Mouse (Mus musculus): Measurements from ENCODE around the gene Thsd4. TPM values are rescaled to one million over a fixed set of nuclear protein-coding genes. Genes with fewer than 3 reads are reported as not detected.

The Thsd4 gene
- polyA plus RNA-seq, 1 experiment from 2014 or later: 30.5 TPM

DNA sequence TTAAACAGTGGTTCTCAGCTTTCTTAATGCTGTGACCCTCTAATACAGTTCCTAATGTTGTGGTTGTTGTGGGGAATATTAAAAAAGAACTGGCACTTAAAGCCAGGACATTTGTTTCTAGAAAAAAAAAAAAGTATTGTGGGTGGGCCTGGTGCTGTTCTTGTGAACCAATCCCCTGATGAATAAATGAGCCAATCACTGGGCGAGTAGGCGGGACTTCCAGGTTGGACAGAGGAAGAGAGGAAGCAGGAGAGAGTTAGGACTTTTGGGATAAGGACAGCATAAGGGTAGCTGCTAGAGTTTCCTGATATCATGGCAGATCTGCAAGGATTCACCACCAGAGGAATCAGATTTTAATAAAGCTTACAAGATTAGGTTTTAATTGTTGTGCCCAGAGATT is 249.9 kb downstream of the Thsd4 start:
- Histone ChIP-seq H3K4me3 (no peak overlapping the region), H3K9me3 (no peaks in the 10 kb centered on the region), H3K4me2 (replicated peaks) (no peak overlapping the region), H3K4me1 (peaks cover 13% of the 10 kb centered on the region; the same call in 1 of the 2 replicates), H3K36me3 (no peaks in the 10 kb centered on the region), H3K9ac (no peak overlapping the region), H3K27ac (no peak overlapping the region), H3K27me3 (no peaks in the 10 kb centered on the region)
- 82% methylated on average over 2 of the region's 2 CpGs for WGBS
- ATAC-seq (ENCODE audit: low FRiP score, low read depth): no peak

DNA sequence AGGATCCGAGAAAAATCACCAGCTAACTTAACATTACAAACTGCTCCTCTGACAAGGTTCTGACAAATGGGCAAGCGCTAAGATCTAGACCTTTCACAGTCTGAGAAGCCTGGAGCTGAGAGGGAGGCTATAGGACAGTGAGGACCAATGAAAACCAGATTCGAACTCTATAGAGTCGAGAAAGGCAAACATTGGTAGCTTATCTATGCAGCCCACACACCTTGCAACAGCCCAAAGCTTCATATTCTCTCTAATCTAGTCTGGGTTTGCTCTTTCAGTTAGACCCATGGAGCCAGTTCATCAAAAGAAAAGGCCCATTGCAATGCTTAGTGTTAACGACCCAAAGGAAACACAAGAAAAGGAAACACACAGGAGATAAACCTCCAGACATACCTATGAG is 252.0 kb downstream of the Thsd4 start:
- Histone ChIP-seq H3K4me2 (replicated peaks) (no peak overlapping the region), H3K9ac (no peak overlapping the region), H3K36me3 (no peaks in the 10 kb centered on the region), H3K4me1 (peaks cover 12% of the 10 kb centered on the region), H3K4me3 (no peak overlapping the region), H3K9me3 (no peaks in the 10 kb centered on the region), H3K27ac (no peak overlapping the region), H3K27me3 (no peaks in the 10 kb centered on the region)
- no peak for ATAC-seq (ENCODE audit: low FRiP score, low read depth)
- WGBS: 79% methylated on average over 5 of the region's 5 CpGs

- H3K4me2 ChIP-seq (replicated peaks): no peak overlapping the region
- no peak overlapping the region for H3K4me3 ChIP-seq
- no peaks in the 10 kb centered on the region for H3K27me3 ChIP-seq
- ATAC-seq (ENCODE audit: low FRiP score, low read depth): no peak
- no peak overlapping the region; the same call in 1 of the 2 replicates for H3K9ac ChIP-seq
- WGBS: 83% methylated on average over 5 of the region's 5 CpGs
- peaks cover 17% of the 10 kb centered on the region for H3K4me1 ChIP-seq
- no peaks in the 10 kb centered on the region for H3K9me3 ChIP-seq
- no peak overlapping the region for H3K27ac ChIP-seq
- H3K36me3 ChIP-seq: no peaks in the 10 kb centered on the region
Measured at GRCm38 (mm10) chr9:60267273-60267626, 254.6 kb downstream of the Thsd4 start.

DNA sequence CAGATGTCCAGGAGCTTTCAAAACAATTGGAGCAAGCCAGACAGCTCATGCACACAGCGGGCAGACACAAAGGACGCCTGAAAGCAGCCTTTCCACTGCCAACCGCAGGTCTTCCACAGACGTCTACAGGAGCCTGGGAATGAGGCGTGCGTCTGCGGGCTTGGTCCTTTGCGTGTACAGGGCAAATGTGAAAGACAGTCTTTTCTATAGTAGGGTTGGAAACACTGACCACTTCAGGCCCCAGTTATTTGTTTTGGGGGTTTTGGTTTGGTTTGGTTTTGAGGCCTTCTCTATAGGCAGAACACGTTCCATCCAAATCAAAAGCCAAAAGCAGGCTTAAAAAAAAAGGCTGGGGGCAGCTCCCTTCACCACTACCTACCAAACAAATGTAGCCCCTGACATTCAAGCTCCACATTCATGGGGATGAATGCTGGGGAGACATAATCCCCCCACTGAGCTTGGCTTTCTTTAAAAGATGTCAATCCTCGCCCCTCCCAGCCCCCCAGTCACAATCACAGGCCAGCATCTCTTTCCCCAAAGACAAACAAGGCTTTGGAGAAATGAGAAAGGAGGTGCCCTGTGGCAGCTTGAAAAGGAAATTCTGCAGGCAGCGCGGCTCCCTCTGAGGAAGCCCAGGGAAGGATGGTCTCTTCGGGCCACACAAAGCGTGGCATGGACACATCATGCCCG is 255.1 kb downstream of the Thsd4 start:
- WGBS: 84% methylated on average over 15 of the region's 15 CpGs

DNA sequence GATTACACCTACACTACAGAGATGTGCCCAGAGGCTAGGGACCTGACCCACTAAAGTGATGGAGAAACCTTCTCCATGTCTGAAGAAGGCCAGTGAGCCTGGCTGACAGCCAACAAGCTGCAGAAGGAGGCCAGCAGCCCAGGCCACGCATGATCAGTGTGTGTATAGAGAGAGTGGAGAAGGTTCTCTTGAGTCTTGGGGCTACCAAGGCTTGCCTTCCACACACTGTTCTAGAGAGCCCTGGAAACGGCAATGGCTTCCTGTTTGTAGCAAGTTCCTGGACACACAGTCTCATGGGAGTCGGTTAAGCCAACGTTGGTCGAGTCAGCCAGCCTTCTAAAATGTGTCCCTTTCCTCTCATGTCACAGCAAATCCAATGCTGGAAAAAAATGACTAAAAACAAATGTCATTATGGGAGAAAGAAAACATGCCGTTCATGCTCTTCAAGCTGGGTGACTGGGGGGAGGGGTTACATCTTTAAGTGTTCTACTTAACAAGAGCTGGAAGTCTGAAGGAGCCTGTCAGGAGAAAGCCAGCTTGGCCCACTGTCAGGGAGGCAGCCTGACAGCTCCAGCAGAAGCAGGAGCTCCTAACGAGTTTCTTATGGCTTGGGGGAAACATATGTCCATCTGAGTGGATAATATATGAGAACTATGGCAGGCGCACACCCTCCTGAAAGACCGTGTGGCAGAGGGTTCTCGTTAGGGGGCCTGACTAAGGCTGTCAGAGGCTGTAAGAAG is 257.1 kb downstream of the Thsd4 start:
- Histone ChIP-seq H3K4me1 (peaks cover 17% of the 10 kb centered on the region), H3K4me2 (replicated peaks) (no peak overlapping the region), H3K9ac (no peak overlapping the region), H3K4me3 (no peak overlapping the region), H3K27me3 (no peaks in the 10 kb centered on the region), H3K36me3 (no peaks in the 10 kb centered on the region), H3K9me3 (no peaks in the 10 kb centered on the region), H3K27ac (no peak overlapping the region)
- WGBS: 33% methylated on average over 10 of the region's 10 CpGs
- no peak for ATAC-seq (ENCODE audit: low FRiP score, low read depth)

More for the DNA sequence above, 255.1 kb downstream of the Thsd4 start:
- no peak overlapping the region for H3K27ac ChIP-seq
- no peak for ATAC-seq (ENCODE audit: low FRiP score, low read depth)
- H3K4me3 ChIP-seq: no peak overlapping the region
- no peaks in the 10 kb centered on the region for H3K9me3 ChIP-seq
- no peaks in the 10 kb centered on the region for H3K27me3 ChIP-seq
- no peaks in the 10 kb centered on the region for H3K36me3 ChIP-seq
- peaks cover 17% of the 10 kb centered on the region for H3K4me1 ChIP-seq
- no peak overlapping the region; the same call in 1 of the 2 replicates for H3K9ac ChIP-seq
- H3K4me2 ChIP-seq (replicated peaks): no peak overlapping the region

DNA sequence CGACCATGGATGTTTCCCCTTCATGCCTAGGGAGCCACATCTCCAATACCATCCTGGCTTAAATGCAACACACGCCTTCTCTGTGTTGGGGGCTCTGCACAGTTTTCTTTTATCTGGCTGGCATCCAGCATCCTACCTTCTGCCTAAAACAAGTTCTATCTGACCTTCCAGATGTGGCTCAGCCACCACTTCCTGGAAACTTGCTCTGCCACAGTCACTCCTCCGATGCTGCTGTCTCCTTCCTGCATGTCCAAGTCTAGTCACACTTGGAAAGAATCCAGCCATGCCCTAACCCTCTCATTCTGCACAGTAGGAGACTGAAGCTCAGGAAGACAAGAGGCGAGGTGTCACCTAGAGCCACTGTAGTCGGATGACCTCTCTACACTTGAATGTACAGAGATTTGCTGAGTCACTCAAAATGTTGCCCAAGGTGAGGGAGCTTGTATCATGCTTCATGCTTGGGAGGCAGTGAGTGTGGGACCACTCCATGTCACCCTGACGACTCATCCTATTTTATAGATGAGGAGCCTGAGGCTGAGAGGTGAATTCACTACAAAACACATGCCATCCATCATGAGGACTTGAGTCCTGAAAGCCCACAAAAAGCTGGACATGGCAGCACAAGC is 259.2 kb downstream of the Thsd4 start:
- H3K9ac ChIP-seq: no peak overlapping the region
- no peak overlapping the region for H3K4me3 ChIP-seq
- H3K27ac ChIP-seq: no peak overlapping the region
- peaks cover 17% of the 10 kb centered on the region for H3K4me1 ChIP-seq
- no peaks in the 10 kb centered on the region for H3K9me3 ChIP-seq
- 76% methylated on average over 6 of the region's 6 CpGs for WGBS
- ATAC-seq (ENCODE audit: low FRiP score, low read depth): no peak
- no peaks in the 10 kb centered on the region for H3K36me3 ChIP-seq
- no peak overlapping the region for H3K4me2 ChIP-seq (replicated peaks)
- H3K27me3 ChIP-seq: no peaks in the 10 kb centered on the region

DNA sequence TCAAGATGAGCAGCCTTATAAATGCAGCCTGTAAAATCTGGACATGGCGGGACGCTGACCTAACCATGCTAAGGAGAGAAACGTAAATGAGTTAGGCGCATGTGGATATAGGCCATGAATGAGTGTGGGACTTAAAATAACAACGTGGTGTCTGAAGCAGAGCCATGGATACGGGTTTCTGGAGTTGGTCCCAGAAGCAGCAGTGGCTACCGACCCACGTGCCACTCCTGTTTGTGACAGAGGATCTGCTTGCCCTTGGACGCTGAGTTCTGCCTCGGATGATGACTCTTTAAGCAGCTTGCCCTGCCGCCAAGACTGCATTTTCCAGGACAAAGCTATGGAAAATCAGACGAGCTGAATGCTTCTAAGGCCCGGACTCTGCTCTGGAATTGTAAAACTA is 262.2 kb downstream of the Thsd4 start:
- no peaks in the 10 kb centered on the region for H3K9me3 ChIP-seq
- H3K4me2 ChIP-seq (replicated peaks): no peak overlapping the region
- no peaks in the 10 kb centered on the region for H3K36me3 ChIP-seq
- no peak for ATAC-seq (ENCODE audit: low FRiP score, low read depth)
- no peak overlapping the region for H3K4me3 ChIP-seq
- WGBS: 79% methylated on average over 13 of the region's 13 CpGs
- no peaks in the 10 kb centered on the region for H3K27me3 ChIP-seq
- H3K4me1 ChIP-seq: peaks cover 3% of the 10 kb centered on the region
- H3K9ac ChIP-seq: no peak overlapping the region
- H3K27ac ChIP-seq: no peak overlapping the region

GRCm38 (mm10) chr9:60251765-60252164 is 270.1 kb downstream of the Thsd4 start:
- H3K27ac ChIP-seq: no peak overlapping the region
- WGBS: 56% methylated on average over 3 of the region's 3 CpGs
- ATAC-seq (ENCODE audit: low FRiP score, low read depth): no peak
- no peaks in the 10 kb centered on the region for H3K27me3 ChIP-seq
- H3K4me1 ChIP-seq: no peaks in the 10 kb centered on the region
- no peaks in the 10 kb centered on the region for H3K36me3 ChIP-seq
- no peaks in the 10 kb centered on the region for H3K9me3 ChIP-seq
- H3K4me3 ChIP-seq: no peak overlapping the region
- H3K9ac ChIP-seq: no peak overlapping the region
- no peak overlapping the region for H3K4me2 ChIP-seq (replicated peaks)

DNA sequence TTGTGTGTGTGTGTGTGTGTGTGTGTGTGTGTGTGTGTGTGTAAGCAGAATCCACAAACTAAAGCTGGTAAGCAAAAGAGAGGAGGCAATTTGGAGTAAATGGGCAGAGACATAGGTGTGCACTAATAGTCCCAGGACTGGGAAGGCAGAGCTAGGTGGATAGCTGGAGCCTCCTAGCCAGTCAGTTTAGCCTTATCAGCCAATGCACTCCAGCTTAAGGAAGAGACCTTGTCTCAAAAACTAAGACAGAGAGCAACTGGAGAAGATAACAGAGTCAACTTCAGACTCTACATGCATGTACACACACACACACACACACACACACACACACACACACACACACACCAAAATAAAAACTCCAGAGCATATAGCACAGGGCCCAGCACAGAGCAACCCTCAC is 271.4 kb downstream of the Thsd4 start:
- Histone ChIP-seq H3K4me1 (no peaks in the 10 kb centered on the region), H3K27me3 (no peaks in the 10 kb centered on the region), H3K4me3 (no peak overlapping the region), H3K27ac (no peak overlapping the region), H3K36me3 (no peaks in the 10 kb centered on the region), H3K4me2 (replicated peaks) (no peak overlapping the region), H3K9ac (no peak overlapping the region), H3K9me3 (no peaks in the 10 kb centered on the region)
- no peak for ATAC-seq (ENCODE audit: low FRiP score, low read depth)

DNA sequence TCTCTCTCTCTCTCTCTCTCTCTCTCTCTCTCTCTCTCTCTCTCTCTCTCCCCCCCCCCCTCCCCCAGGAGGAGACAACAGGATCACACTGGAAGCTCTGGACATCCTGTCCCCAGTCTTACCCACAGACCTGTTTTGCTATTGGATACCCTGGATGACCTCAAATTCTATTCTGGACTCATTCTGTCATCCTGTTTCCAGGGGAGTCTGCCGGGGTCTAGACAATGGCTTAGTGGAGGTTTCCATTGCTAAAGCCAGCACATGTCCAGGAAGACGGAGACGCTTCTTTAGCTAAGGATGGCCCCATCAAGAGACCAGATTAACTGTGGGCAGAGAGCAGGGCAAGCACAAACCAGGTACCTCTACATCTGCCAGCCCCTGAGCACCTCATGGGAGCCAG is 273.8 kb downstream of the Thsd4 start:
- no peak overlapping the region for H3K27ac ChIP-seq
- no peak overlapping the region for H3K4me2 ChIP-seq (replicated peaks)
- WGBS: 79% methylated on average over 3 of the region's 3 CpGs
- no peak overlapping the region for H3K9ac ChIP-seq
- no peaks in the 10 kb centered on the region for H3K9me3 ChIP-seq
- H3K4me3 ChIP-seq: no peak overlapping the region
- H3K27me3 ChIP-seq: no peaks in the 10 kb centered on the region
- H3K4me1 ChIP-seq: no peaks in the 10 kb centered on the region
- no peak for ATAC-seq (ENCODE audit: low FRiP score, low read depth)
- H3K36me3 ChIP-seq: no peaks in the 10 kb centered on the region

GRCm38 (mm10) chr9:60244943-60245342 is 276.9 kb downstream of the Thsd4 start:
- H3K4me3 ChIP-seq: no peak overlapping the region
- H3K9me3 ChIP-seq: no peaks in the 10 kb centered on the region
- no peak overlapping the region for H3K27ac ChIP-seq
- H3K9ac ChIP-seq: no peak overlapping the region
- no peaks in the 10 kb centered on the region for H3K36me3 ChIP-seq
- no peak overlapping the region for H3K4me2 ChIP-seq (replicated peaks)
- no peaks in the 10 kb centered on the region for H3K4me1 ChIP-seq
- no peaks in the 10 kb centered on the region for H3K27me3 ChIP-seq
- no peak for ATAC-seq (ENCODE audit: low FRiP score, low read depth)
- 2% methylated on average over 5 of the region's 5 CpGs for WGBS

GRCm38 (mm10) chr9:60243503-60243902 is 278.3 kb downstream of the Thsd4 start:
- no peak overlapping the region for H3K9ac ChIP-seq
- no peak overlapping the region for H3K27ac ChIP-seq
- H3K9me3 ChIP-seq: no peaks in the 10 kb centered on the region
- H3K36me3 ChIP-seq: no peaks in the 10 kb centered on the region
- no peak overlapping the region for H3K4me2 ChIP-seq (replicated peaks)
- no peaks in the 10 kb centered on the region for H3K4me1 ChIP-seq
- 57% methylated on average over 6 of the region's 6 CpGs for WGBS
- no peaks in the 10 kb centered on the region for H3K27me3 ChIP-seq
- no peak for ATAC-seq (ENCODE audit: low FRiP score, low read depth)
- no peak overlapping the region for H3K4me3 ChIP-seq
